Mouse (Mus musculus) neural tube, embryonic 13.5 days (tissue): ENCODE results near the gene Yeats4. TPM values are rescaled to one million over a fixed set of nuclear protein-coding genes. Genes with fewer than 3 reads are reported as not detected.
"Not testable (repeated sequence)": the region's sequence is repeated elsewhere in the genome, so short reads cannot be mapped to it uniquely, and the experiment has no call there.

ENCODE experiments used
- ATAC-seq: fragments of 200-750 bp; cut with Nextera tagmentation; 2 replicates; pipeline ENCODE4 v1.8.0; 2017; ENCODE audit warnings: low read depth, mild to moderate bottlenecking, moderate TSS enrichment, moderate library complexity
- H3K27ac ChIP-seq: fragments of 300-500 bp; sonication (generic); replicated peaks from 2 replicates; pipeline ENCODE4 v1.5.1; 2015; ENCODE audit warnings: moderate library complexity, mild to moderate bottlenecking, inconsistent platforms
- H3K27me3 ChIP-seq: fragments of 300-500 bp; sonication (generic); 2 replicates; pipeline ENCODE4 v1.6.1; 2015; ENCODE audit warnings: mild to moderate bottlenecking, inconsistent platforms
- H3K36me3 ChIP-seq: fragments of 300-500 bp; sonication (generic); 2 replicates; pipeline ENCODE4 v1.6.1; 2015; ENCODE audit warnings: mild to moderate bottlenecking, inconsistent platforms
- H3K4me1 ChIP-seq: fragments of 300-500 bp; sonication (generic); replicated peaks from 2 replicates; pipeline ENCODE4 v1.6.1; 2015; ENCODE audit warnings: inconsistent platforms
- H3K4me2 ChIP-seq: fragments of 300-500 bp; sonication (generic); 2 replicates; pipeline ENCODE4 v1.6.1; 2015; ENCODE audit warnings: inconsistent platforms, mild to moderate bottlenecking, moderate library complexity
- H3K4me3 ChIP-seq: fragments of 300-500 bp; sonication (generic); 2 replicates; pipeline ENCODE4 v1.5.1; 2015; ENCODE audit warnings: mild to moderate bottlenecking, inconsistent platforms
- H3K9ac ChIP-seq: fragments of 300-500 bp; sonication (generic); 2 replicates; pipeline ENCODE4 v1.6.1; 2015; ENCODE audit warnings: moderate library complexity, mild to moderate bottlenecking, inconsistent platforms
- H3K9me3 ChIP-seq: fragments of 300-500 bp; sonication (generic); 2 replicates; pipeline ENCODE4 v1.6.1; 2016; ENCODE audit warnings: inconsistent platforms
- WGBS: fragments of 180-500 bp; shearing (Covaris S2); methylation state at CpG from one replicate; pipeline ENCODE4 v1.1.7; 2015; 5-methylcytosine and 5-hydroxymethylcytosine counted together
- polyA plus RNA-seq: library from polyadenylated mRNA; unstranded; fragments of >200 nt; fragmentation: Nextera tagmentation; extraction: Ambion mirVana; gene quantifications from 2 replicates; pipeline ENCODE4 v1.2.1, GENCODE M21; 2015

Yeats4 gene
- polyA plus RNA-seq, 1 experiment from 2014 or later = 123 TPM

- Histone ChIP-seq H3K4me2 (no peak overlapping the region), H3K27ac (no peak overlapping the region), H3K4me3 (no peak overlapping the region), H3K4me1 (peaks cover 3% of the 10 kb centered on the region; the same call in 1 of the 2 replicates), H3K36me3 (peaks cover 89% of the 10 kb centered on the region), H3K27me3 (no peaks in the 10 kb centered on the region), H3K9ac (no peak overlapping the region), H3K9me3 (no peaks in the 10 kb centered on the region)
- WGBS = 81% methylated on average over 20 of the region's 20 CpGs
- ATAC-seq = no peak
These were observed 7.0 kb downstream of the Yeats4 start for GRCm38 (mm10) chr10:117217246-117217840.

- Histone ChIP-seq H3K4me2 (no peak overlapping the region), H3K27ac (no peak overlapping the region), H3K36me3 (peaks cover 87% of the 10 kb centered on the region), H3K9ac (no peak overlapping the region), H3K4me1 (no peaks in the 10 kb centered on the region), H3K9me3 (no peaks in the 10 kb centered on the region), H3K27me3 (no peaks in the 10 kb centered on the region), H3K4me3 (no peak overlapping the region)
- 69% methylated on average over 5 of the region's 5 CpGs for WGBS
- ATAC-seq = no peak
These were observed 7.5 kb downstream of the Yeats4 start for GRCm38 (mm10) chr10:117216793-117217192.

GRCm38 (mm10) chr10:117216132-117216495, 8.2 kb downstream of the Yeats4 start:
- WGBS = 95% methylated on average over 9 of the region's 9 CpGs
- Histone ChIP-seq H3K4me1 (no peaks in the 10 kb centered on the region), H3K4me3 (no peak overlapping the region), H3K27me3 (no peaks in the 10 kb centered on the region), H3K9me3 (no peaks in the 10 kb centered on the region), H3K36me3 (peaks cover 82% of the 10 kb centered on the region), H3K9ac (no peak overlapping the region), H3K27ac (no peak overlapping the region), H3K4me2 (no peak overlapping the region)
- no peak for ATAC-seq

GRCm38 (mm10) chr10:117215409-117216131, 8.7 kb downstream of the Yeats4 start:
- ATAC-seq = no peak
- H3K9ac ChIP-seq = no peak overlapping the region
- no peaks in the 10 kb centered on the region for H3K4me1 ChIP-seq
- H3K36me3 ChIP-seq = peaks cover 78% of the 10 kb centered on the region
- H3K4me3 ChIP-seq = no peak overlapping the region
- 92% methylated on average over 25 of the region's 25 CpGs for WGBS
- H3K27ac ChIP-seq = no peak overlapping the region
- H3K4me2 ChIP-seq = no peak overlapping the region
- H3K27me3 ChIP-seq = no peaks in the 10 kb centered on the region
- H3K9me3 ChIP-seq = no peaks in the 10 kb centered on the region

- no peak overlapping the region for H3K4me3 ChIP-seq
- ATAC-seq = no peak
- no peak overlapping the region for H3K4me2 ChIP-seq
- no peaks in the 10 kb centered on the region for H3K27me3 ChIP-seq
- WGBS = 92% methylated on average over 6 of the region's 6 CpGs
- no peak overlapping the region for H3K9ac ChIP-seq
- no peak overlapping the region for H3K27ac ChIP-seq
- H3K9me3 ChIP-seq = no peaks in the 10 kb centered on the region
- H3K36me3 ChIP-seq = peaks cover 36% of the 10 kb centered on the region
- H3K4me1 ChIP-seq = 0 out of 2 replicates have a peak, but pooled peaks cover 2% of the 10 kb centered on the region
These were observed 13.3 kb downstream of the Yeats4 start for GRCm38 (mm10) chr10:117211023-117211422.

- Histone ChIP-seq H3K27me3 (no peaks in the 10 kb centered on the region), H3K9ac (peak overlapping the region; percentile 52; the same call in 1 of the 2 replicates), H3K27ac (no peak overlapping the region), H3K4me2 (peak overlapping the region; percentile 50), H3K4me1 (0 out of 2 replicates have a peak, but pooled peaks cover 2% of the 10 kb centered on the region), H3K36me3 (peaks cover 21% of the 10 kb centered on the region), H3K4me3 (peak overlapping the region; percentile 22), H3K9me3 (no peaks in the 10 kb centered on the region)
- peak; percentile 70 for ATAC-seq
- WGBS = 21% methylated on average over 11 of the region's 11 CpGs
These were observed 14.8 kb downstream of the Yeats4 start for GRCm38 (mm10) chr10:117209469-117209938.

- H3K4me3 ChIP-seq, H3K4me2 ChIP-seq, H3K4me1 ChIP-seq, H3K27me3 ChIP-seq, H3K9ac ChIP-seq, H3K9me3 ChIP-seq, H3K27ac ChIP-seq, ATAC-seq: not testable (repeated sequence)
- 94% methylated on average over 6 of the region's 6 CpGs for WGBS
- peaks cover 16% of the 10 kb centered on the region for H3K36me3 ChIP-seq
These were observed 15.5 kb downstream of the Yeats4 start for GRCm38 (mm10) chr10:117208787-117209186.

GRCm38 (mm10) chr10:117208221-117208620, 16.1 kb downstream of the Yeats4 start:
- Histone ChIP-seq H3K36me3 (peaks cover 14% of the 10 kb centered on the region), H3K4me3 (no peak overlapping the region), H3K27me3 (no peaks in the 10 kb centered on the region), H3K4me1 (0 out of 2 replicates have a peak, but pooled peaks cover 2% of the 10 kb centered on the region), H3K9ac (no peak overlapping the region), H3K27ac (no peak overlapping the region), H3K4me2 (no peak overlapping the region), H3K9me3 (no peaks in the 10 kb centered on the region)
- ATAC-seq = no peak
- WGBS = 66% methylated on average over 15 of the region's 15 CpGs

- Histone ChIP-seq H3K4me3 (no peak overlapping the region), H3K4me2 (no peak overlapping the region), H3K27ac (no peak overlapping the region), H3K9ac (no peak overlapping the region), H3K9me3 (no peaks in the 10 kb centered on the region), H3K4me1 (0 out of 2 replicates have a peak, but pooled peaks cover 2% of the 10 kb centered on the region), H3K36me3 (no peaks in the 10 kb centered on the region), H3K27me3 (no peaks in the 10 kb centered on the region)
- ATAC-seq = no peak
- 95% methylated on average over 3 of the region's 3 CpGs for WGBS
These were observed 18.2 kb downstream of the Yeats4 start for GRCm38 (mm10) chr10:117206070-117206469.

GRCm38 (mm10) chr10:117203558-117203981, 20.7 kb downstream of the Yeats4 start:
- H3K9ac ChIP-seq = no peak overlapping the region
- 86% methylated on average over 2 of the region's 2 CpGs for WGBS
- H3K4me2 ChIP-seq = no peak overlapping the region
- no peaks in the 10 kb centered on the region for H3K4me1 ChIP-seq
- H3K9me3 ChIP-seq = no peaks in the 10 kb centered on the region
- no peak for ATAC-seq
- H3K27me3 ChIP-seq = no peaks in the 10 kb centered on the region
- no peaks in the 10 kb centered on the region for H3K36me3 ChIP-seq
- H3K27ac ChIP-seq = no peak overlapping the region
- no peak overlapping the region for H3K4me3 ChIP-seq

- H3K4me2 ChIP-seq = no peak overlapping the region
- no peaks in the 10 kb centered on the region for H3K27me3 ChIP-seq
- H3K4me3 ChIP-seq = no peak overlapping the region
- H3K27ac ChIP-seq = no peak overlapping the region
- H3K4me1 ChIP-seq = no peaks in the 10 kb centered on the region
- ATAC-seq = no peak
- WGBS = 88% methylated on average over 17 of the region's 17 CpGs
- no peak overlapping the region for H3K9ac ChIP-seq
- H3K9me3 ChIP-seq = no peaks in the 10 kb centered on the region
- no peaks in the 10 kb centered on the region for H3K36me3 ChIP-seq
These were observed 21.2 kb downstream of the Yeats4 start for GRCm38 (mm10) chr10:117202981-117203557.

- Histone ChIP-seq H3K4me3 (no peak overlapping the region), H3K27me3 (no peaks in the 10 kb centered on the region), H3K9ac (no peak overlapping the region), H3K9me3 (no peaks in the 10 kb centered on the region), H3K4me2 (no peak overlapping the region), H3K4me1 (no peaks in the 10 kb centered on the region), H3K36me3 (no peaks in the 10 kb centered on the region), H3K27ac (no peak overlapping the region)
- WGBS = 44% methylated on average over 3 of the region's 3 CpGs
- no peak for ATAC-seq
These were observed 24.6 kb downstream of the Yeats4 start for GRCm38 (mm10) chr10:117199701-117200100.
